ENCODE assay signal across 23 mouse cellular contexts in genomic region chr15:100070021-100070420, GRCm38 (mm10).
"Had no signal": no experiment of that assay in that cellular context is flagged by ENCODE, and none has a peak within 500 bp of the region (broad histone marks: within the 10 kb centered on the region; RNA-seq: fewer than 3 reads in every experiment).

No protein-coding gene starts in this region.

- H3K27ac ChIP-seq: intestine, embryonic 15.5 days; kidney, embryonic 15.5 days; limb, embryonic 10.5 days; limb, embryonic 13.5 days; liver, embryonic 12.5 days; liver, embryonic 15.5 days; lung, embryonic 15.5 days; macrophage; midbrain, embryonic 12.5 days; midbrain, embryonic 15.5 days; neural tube, embryonic 13.5 days; stomach, postnatal 0 days had no signal

- H3K9me3 ChIP-seq: intestine, embryonic 15.5 days; kidney, embryonic 15.5 days; limb, embryonic 10.5 days; limb, embryonic 13.5 days; liver, embryonic 12.5 days; liver, embryonic 15.5 days; lung, embryonic 15.5 days; midbrain, embryonic 12.5 days; midbrain, embryonic 15.5 days; neural tube, embryonic 13.5 days had no signal

- H3K27me3 ChIP-seq: intestine, embryonic 15.5 days; kidney, embryonic 15.5 days; limb, embryonic 13.5 days; liver, embryonic 12.5 days; liver, embryonic 15.5 days; lung, embryonic 15.5 days; midbrain, embryonic 12.5 days; midbrain, embryonic 15.5 days; neural tube, embryonic 13.5 days had no signal

- ATAC-seq: intestine, embryonic 15.5 days; liver, embryonic 12.5 days; midbrain, embryonic 15.5 days had no signal

- H3K4me2 ChIP-seq: intestine, embryonic 15.5 days; kidney, embryonic 15.5 days; limb, embryonic 13.5 days; liver, embryonic 12.5 days; liver, embryonic 15.5 days; lung, embryonic 15.5 days; midbrain, embryonic 12.5 days; midbrain, embryonic 15.5 days; neural tube, embryonic 13.5 days had no signal

- H3K9ac ChIP-seq: intestine, embryonic 15.5 days; kidney, embryonic 15.5 days; limb, embryonic 13.5 days; liver, embryonic 12.5 days; liver, embryonic 15.5 days; lung, embryonic 15.5 days; midbrain, embryonic 12.5 days; midbrain, embryonic 15.5 days; neural tube, embryonic 13.5 days had no signal

- H3K4me3 ChIP-seq: intestine, embryonic 15.5 days; kidney, embryonic 15.5 days; limb, embryonic 10.5 days; limb, embryonic 13.5 days; liver, embryonic 12.5 days; liver, embryonic 15.5 days; lung, embryonic 15.5 days; midbrain, embryonic 12.5 days; midbrain, embryonic 15.5 days; neural tube, embryonic 13.5 days had no signal

- DNase-seq: kidney, adult 11 months; kidney, adult 8-10 months; kidney, postnatal 10 days; kidney, postnatal 36 days; layer of hippocampus, adult 9-11 months; liver; lung, adult 18-20 months; retina, postnatal 1 day; thymus, adult 2 months; thymus, postnatal 14 days; thymus, postnatal 4 days had no signal

- H3K36me3 ChIP-seq: intestine, embryonic 15.5 days; kidney, embryonic 15.5 days; limb, embryonic 10.5 days; limb, embryonic 13.5 days; liver, embryonic 12.5 days; liver, embryonic 15.5 days; lung, embryonic 15.5 days; midbrain, embryonic 12.5 days; midbrain, embryonic 15.5 days; neural tube, embryonic 13.5 days had no signal
